Mouse (Mus musculus): Measurements from ENCODE around the gene Zfp276. TPM values are rescaled to one million over a fixed set of nuclear protein-coding genes. Genes with fewer than 3 reads are reported as not detected.
"Not testable (repeated sequence)": the region's sequence is repeated elsewhere in the genome, so short reads cannot be mapped to it uniquely, and the experiment has no call there.

Zfp276 gene
- polyA plus RNA-seq, 1 experiment = 8.3 TPM

DNA sequence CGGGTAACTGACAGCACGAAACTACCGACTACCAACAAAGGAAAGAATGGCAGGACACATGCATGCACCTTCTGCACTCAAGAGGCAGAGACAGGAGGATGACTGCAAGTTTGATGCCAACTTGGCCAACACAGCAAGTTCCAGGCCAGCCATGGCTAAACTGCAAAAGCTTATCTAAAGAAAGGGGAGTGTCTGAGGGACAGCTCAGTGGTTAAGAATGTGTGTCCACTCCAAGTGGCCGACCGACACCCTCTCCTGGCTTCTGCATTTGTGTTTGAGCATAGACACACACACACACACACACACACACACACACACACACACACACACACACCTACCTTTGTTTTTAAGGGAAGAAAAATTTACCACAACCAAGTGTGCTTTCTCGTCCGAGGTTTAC lies 24.4 kb downstream of the Zfp276 start:
- H3K27me3 ChIP-seq (ENCODE audit: control insufficient read depth, insufficient read depth, low read length) = no peaks in the 10 kb centered on the region
- H3K27ac ChIP-seq (ENCODE audit: control insufficient read depth, insufficient read depth, low read depth, low read length) = no peak overlapping the region
- no peaks in the 10 kb centered on the region for H3K4me1 ChIP-seq (ENCODE audit: control insufficient read depth, insufficient read depth, low read length)
- TF ChIP-seq CTCF (IDR thresholded peaks at IDR 0.05; ENCODE audit: control insufficient read depth, insufficient read depth, insufficient replicate concordance, low read depth, low read length) (no peak), POLR2A (IDR thresholded peaks at IDR 0.05; ENCODE audit: control insufficient read depth, low read depth, low read length) (no peak)
- H3K36me3 ChIP-seq (ENCODE audit: control insufficient read depth, insufficient read depth, low read length) = peaks cover 2% of the 10 kb centered on the region
- H3K4me3 ChIP-seq (ENCODE audit: control insufficient read depth, low read depth, low read length) = no peak overlapping the region

DNA sequence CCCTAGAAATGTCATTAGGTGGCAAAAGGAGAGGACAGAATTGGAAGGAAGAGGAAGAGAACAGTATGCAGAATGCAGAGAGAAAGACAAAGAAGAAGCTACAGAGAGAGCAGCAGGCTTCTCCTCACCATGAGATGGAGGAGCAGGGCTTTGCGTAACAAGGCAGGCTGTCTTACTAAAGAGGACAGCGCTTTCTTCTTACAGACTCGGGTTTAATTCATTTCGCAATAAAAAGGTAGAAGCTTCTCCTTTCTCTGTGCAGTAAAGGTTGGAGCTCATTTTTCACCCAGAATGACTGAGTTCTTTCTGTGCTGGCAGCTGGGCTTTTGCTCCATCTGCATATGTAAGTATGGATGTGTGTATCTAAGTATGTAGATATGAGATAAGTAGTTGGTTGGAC lies 25.8 kb downstream of the Zfp276 start:
- no peak for TF ChIP-seq POLR2A (IDR thresholded peaks at IDR 0.05; ENCODE audit: control insufficient read depth, low read depth, low read length)
- no peak for TF ChIP-seq CTCF (IDR thresholded peaks at IDR 0.05; ENCODE audit: control insufficient read depth, insufficient read depth, insufficient replicate concordance, low read depth, low read length)
- H3K4me1 ChIP-seq (ENCODE audit: control insufficient read depth, insufficient read depth, low read length) = no peaks in the 10 kb centered on the region
- no peak overlapping the region for H3K4me3 ChIP-seq (ENCODE audit: control insufficient read depth, low read depth, low read length)
- no peak overlapping the region for H3K27ac ChIP-seq (ENCODE audit: control insufficient read depth, insufficient read depth, low read depth, low read length)
- H3K27me3 ChIP-seq (ENCODE audit: control insufficient read depth, insufficient read depth, low read length) = no peaks in the 10 kb centered on the region
- H3K36me3 ChIP-seq (ENCODE audit: control insufficient read depth, insufficient read depth, low read length) = peaks cover 1% of the 10 kb centered on the region

DNA sequence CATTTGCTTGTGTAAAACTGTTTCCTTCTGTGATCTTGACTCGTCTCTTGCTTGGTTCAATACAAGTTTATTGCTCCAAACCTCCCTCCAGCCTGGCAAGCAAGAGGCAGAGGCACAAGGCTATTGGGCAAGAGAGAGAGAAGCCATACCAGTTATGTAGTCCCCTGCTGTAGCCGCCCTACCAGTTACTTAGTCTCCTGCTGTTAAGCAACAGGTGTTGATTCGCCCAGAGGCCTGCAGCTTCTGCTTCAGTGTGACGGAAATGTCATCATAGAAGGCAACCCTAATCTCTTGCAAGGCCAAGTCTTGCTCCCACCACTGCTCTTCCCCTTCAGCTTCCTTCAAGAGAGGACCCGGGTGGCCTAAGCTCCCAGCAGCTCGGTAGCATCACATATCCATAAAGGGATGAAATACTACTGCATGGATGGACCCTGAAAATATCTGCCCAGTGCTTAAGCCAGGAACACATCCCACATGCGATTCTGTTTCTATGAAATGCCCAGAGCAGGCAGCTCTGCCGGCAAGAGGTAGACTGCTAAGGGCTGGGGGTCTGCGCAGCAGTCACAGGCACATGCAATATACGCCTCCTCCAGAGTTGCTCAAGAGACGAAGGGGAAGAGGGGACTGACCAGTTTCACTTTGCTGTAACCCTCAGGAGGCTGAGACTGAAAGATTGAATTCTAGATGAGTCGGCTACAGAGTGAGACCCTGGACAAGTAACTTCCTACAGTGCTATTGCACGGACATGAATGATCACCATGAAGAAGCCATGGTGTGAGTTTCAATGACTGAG lies 26.5 kb downstream of the Zfp276 start:
- TF ChIP-seq CTCF (IDR thresholded peaks at IDR 0.05; ENCODE audit: control insufficient read depth, insufficient read depth, insufficient replicate concordance, low read depth, low read length) (no peak), POLR2A (IDR thresholded peaks at IDR 0.05; ENCODE audit: control insufficient read depth, low read depth, low read length) (no peak)
- Histone ChIP-seq H3K4me1 (ENCODE audit: control insufficient read depth, insufficient read depth, low read length) (no peaks in the 10 kb centered on the region), H3K27me3 (ENCODE audit: control insufficient read depth, insufficient read depth, low read length) (no peaks in the 10 kb centered on the region), H3K36me3 (ENCODE audit: control insufficient read depth, insufficient read depth, low read length) (peaks cover 1% of the 10 kb centered on the region), H3K27ac (ENCODE audit: control insufficient read depth, insufficient read depth, low read depth, low read length) (no peak overlapping the region), H3K4me3 (ENCODE audit: control insufficient read depth, low read depth, low read length) (no peak overlapping the region)

DNA sequence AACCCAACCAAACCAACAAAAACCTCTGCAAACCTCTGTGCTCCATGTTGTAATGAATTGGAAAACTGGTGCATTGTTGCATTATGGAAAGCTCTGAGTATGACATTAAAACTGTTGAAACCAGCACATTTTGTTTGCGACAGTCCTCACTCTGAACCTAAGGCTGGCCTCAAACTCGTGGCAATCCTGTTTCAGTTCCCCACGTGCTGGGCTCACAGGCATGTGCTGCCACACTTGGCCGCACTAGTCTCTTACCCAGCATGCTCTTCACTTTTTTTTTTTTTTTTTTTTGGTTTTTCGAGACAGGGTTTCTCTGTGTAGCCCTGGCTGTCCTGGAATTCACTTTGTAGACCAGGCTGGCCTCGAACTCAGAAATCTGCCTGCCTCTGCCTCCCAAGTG lies 29.0 kb downstream of the Zfp276 start:
- not testable (repeated sequence) for H3K4me1 ChIP-seq (ENCODE audit: control insufficient read depth, insufficient read depth, low read length); H3K36me3 ChIP-seq (ENCODE audit: control insufficient read depth, insufficient read depth, low read length); H3K27me3 ChIP-seq (ENCODE audit: control insufficient read depth, insufficient read depth, low read length); H3K27ac ChIP-seq (ENCODE audit: control insufficient read depth, insufficient read depth, low read depth, low read length); H3K4me3 ChIP-seq (ENCODE audit: control insufficient read depth, low read depth, low read length)

DNA sequence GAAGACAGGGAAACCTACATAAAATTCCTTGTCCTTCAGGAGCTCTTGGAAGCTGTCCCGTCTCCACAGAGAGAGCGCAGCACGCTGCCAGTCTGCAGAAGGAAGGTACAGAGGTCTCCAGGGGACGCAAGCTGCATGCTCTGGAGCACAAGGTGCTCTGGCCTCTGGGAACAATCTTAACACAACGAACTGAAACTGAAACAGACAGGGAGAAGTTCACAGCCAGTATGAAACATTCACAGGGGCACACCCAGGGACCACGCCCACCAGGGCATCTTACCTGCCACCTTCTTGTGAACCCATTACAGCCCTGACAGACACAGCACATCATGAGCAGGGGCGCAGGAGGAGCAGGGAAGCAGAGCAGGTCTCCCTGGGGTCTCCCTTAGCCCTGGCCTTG lies 30.0 kb downstream of the Zfp276 start:
- TF ChIP-seq CTCF (IDR thresholded peaks at IDR 0.05; ENCODE audit: control insufficient read depth, insufficient read depth, insufficient replicate concordance, low read depth, low read length) = no peak
- no peak for TF ChIP-seq POLR2A (IDR thresholded peaks at IDR 0.05; ENCODE audit: control insufficient read depth, low read depth, low read length)
- Histone ChIP-seq H3K27ac (ENCODE audit: control insufficient read depth, insufficient read depth, low read depth, low read length) (no peak overlapping the region), H3K36me3 (ENCODE audit: control insufficient read depth, insufficient read depth, low read length) (peaks cover 3% of the 10 kb centered on the region), H3K4me3 (ENCODE audit: control insufficient read depth, low read depth, low read length) (no peak overlapping the region), H3K27me3 (ENCODE audit: control insufficient read depth, insufficient read depth, low read length) (no peaks in the 10 kb centered on the region), H3K4me1 (ENCODE audit: control insufficient read depth, insufficient read depth, low read length) (no peaks in the 10 kb centered on the region)

DNA sequence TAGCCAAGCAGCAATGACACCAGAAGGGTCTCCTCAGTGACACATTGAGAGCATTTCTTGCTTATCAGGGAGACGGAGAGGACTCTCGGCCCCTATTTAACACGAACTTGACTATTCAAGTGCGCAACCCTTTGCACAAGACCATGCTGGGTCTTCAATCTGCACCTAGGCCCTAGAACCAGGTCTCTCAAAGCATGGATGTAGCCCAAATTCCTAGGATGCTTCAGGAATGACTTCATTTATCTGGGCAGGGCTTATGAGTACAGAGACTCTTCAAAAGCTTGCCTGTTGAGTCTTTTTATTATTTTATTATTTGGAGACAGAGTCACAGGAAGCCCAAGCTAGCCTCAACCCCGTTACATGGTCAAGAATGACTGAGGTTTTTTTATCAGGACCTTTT lies 30.5 kb downstream of the Zfp276 start:
- Histone ChIP-seq H3K27me3 (ENCODE audit: control insufficient read depth, insufficient read depth, low read length) (no peaks in the 10 kb centered on the region), H3K4me1 (ENCODE audit: control insufficient read depth, insufficient read depth, low read length) (no peaks in the 10 kb centered on the region), H3K27ac (ENCODE audit: control insufficient read depth, insufficient read depth, low read depth, low read length) (no peak overlapping the region), H3K36me3 (ENCODE audit: control insufficient read depth, insufficient read depth, low read length) (peaks cover 3% of the 10 kb centered on the region), H3K4me3 (ENCODE audit: control insufficient read depth, low read depth, low read length) (no peak overlapping the region)
- TF ChIP-seq POLR2A (IDR thresholded peaks at IDR 0.05; ENCODE audit: control insufficient read depth, low read depth, low read length) (no peak), CTCF (IDR thresholded peaks at IDR 0.05; ENCODE audit: control insufficient read depth, insufficient read depth, insufficient replicate concordance, low read depth, low read length) (no peak)

DNA sequence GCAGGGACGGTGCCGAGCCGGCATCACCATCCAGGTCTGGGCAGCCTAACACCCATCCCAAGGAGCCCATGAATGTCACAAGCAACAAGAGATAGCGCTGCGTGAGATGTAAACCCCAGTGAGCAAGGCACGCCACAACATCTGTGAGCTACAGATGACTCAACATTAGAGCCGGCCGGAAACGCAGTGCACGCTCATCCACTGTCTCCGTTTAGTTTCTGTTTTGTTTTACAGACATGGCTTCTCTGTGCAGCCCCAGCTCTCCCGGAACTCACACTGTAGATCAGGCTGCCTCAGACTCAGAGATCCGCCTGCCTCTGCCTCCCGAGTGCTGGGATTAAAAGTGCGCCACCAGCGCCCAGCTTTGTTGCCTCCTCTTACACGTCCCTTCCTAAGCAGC lies 33.4 kb downstream of the Zfp276 start:
- Histone ChIP-seq H3K4me3 (ENCODE audit: control insufficient read depth, low read depth, low read length) (no peak overlapping the region), H3K36me3 (ENCODE audit: control insufficient read depth, insufficient read depth, low read length) (peaks cover 2% of the 10 kb centered on the region), H3K4me1 (ENCODE audit: control insufficient read depth, insufficient read depth, low read length) (no peaks in the 10 kb centered on the region), H3K27me3 (ENCODE audit: control insufficient read depth, insufficient read depth, low read length) (no peaks in the 10 kb centered on the region), H3K27ac (ENCODE audit: control insufficient read depth, insufficient read depth, low read depth, low read length) (no peak overlapping the region)
- no peak for TF ChIP-seq POLR2A (IDR thresholded peaks at IDR 0.05; ENCODE audit: control insufficient read depth, low read depth, low read length)
- TF ChIP-seq CTCF (IDR thresholded peaks at IDR 0.05; ENCODE audit: control insufficient read depth, insufficient read depth, insufficient replicate concordance, low read depth, low read length) = no peak

DNA sequence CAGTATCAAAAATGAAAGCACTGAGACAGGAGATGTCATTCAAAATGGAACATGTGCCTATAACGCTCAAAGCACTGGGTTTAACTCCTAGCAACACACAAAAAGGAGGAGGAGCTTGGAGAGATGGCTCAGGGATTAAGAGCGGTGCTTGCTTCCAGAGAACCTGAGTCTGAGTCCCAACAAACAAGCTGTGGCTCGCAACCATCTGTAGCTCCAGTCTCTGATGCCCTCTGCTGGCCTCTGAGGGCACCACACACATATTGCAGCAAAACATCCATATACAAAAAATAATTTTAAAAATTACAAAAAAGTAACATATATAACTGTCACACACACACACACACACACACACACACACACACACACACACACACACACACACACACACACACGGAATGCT lies 36.2 kb downstream of the Zfp276 start:
- Histone ChIP-seq H3K36me3 (ENCODE audit: control insufficient read depth, insufficient read depth, low read length) (peaks cover 3% of the 10 kb centered on the region), H3K4me3 (ENCODE audit: control insufficient read depth, low read depth, low read length) (no peak overlapping the region), H3K27me3 (ENCODE audit: control insufficient read depth, insufficient read depth, low read length) (no peaks in the 10 kb centered on the region), H3K4me1 (ENCODE audit: control insufficient read depth, insufficient read depth, low read length) (no peaks in the 10 kb centered on the region), H3K27ac (ENCODE audit: control insufficient read depth, insufficient read depth, low read depth, low read length) (no peak overlapping the region)
- peak; percentile 44; the same call in 1 of the 2 replicates for TF ChIP-seq CTCF (IDR thresholded peaks at IDR 0.05; ENCODE audit: control insufficient read depth, insufficient read depth, insufficient replicate concordance, low read depth, low read length)
- TF ChIP-seq POLR2A (IDR thresholded peaks at IDR 0.05; ENCODE audit: control insufficient read depth, low read depth, low read length) = no peak

Data from testis, adult 2 months (tissue).